Comparison of ENCODE assay signal across 8 mouse cellular contexts in the genomic region with DNA sequence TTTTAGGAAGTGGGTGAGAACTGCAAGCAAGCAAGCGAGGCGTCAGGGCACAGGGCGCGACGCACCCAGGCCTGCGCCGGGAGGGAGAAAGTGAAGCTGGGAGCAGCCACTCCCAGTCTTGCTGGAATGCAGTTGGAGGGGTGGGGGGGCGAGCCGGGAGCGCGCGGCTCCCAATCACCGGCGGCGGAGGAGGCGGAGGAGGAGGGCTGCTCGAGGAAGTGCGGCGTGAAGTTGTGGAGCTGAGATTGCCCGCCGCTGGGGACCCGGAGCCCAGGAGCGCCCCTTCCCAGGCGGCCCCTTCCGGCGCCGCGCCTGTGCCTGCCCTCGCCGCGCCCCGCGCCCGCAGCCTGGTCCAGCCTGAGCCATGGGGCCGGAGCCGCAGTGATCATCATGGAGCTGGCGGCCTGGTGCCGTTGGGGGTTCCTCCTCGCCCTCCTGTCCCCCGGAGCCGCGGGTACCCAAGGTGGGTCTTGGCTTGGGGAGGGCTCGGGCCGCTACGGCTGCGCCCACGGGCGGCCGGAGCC. TPM values are rescaled to one million over a fixed set of nuclear protein-coding genes. Genes with fewer than 3 reads are reported as not detected.
A peak's percentile ranks its signal among the peaks of the same experiment; 100 is the strongest.
DNase-seq lines count a peak whose midpoint lies in the region; ATAC-seq lines count a peak whose summit lies in the region.

A gene (plus strand): TSS at position 198 of the 524 bp plus-strand sequence.

- H3K9ac ChIP-seq in forebrain, embryonic 11.5 days (ENCODE audit: low read length) = peak within 1 kb of the TSS; percentile 82
- peak within 1 kb of the TSS; percentile 78 for H3K9ac ChIP-seq in midbrain, embryonic 13.5 days (replicated peaks)

- peaks cover 13% of the 10 kb centered on the region; the same call in 1 of the 2 replicates for H3K27me3 ChIP-seq in forebrain, embryonic 11.5 days (ENCODE audit: control insufficient read depth, insufficient read depth, low read length)
- H3K27me3 ChIP-seq in midbrain, embryonic 13.5 days = peaks cover 48% of the 10 kb centered on the region

- peak within 1 kb of the TSS; percentile 57 for H3K27ac ChIP-seq in forebrain, embryonic 11.5 days (ENCODE audit: low read depth, low read length)
- peak within 1 kb of the TSS; percentile 65 for H3K27ac ChIP-seq in midbrain, embryonic 13.5 days

- H3K36me3 ChIP-seq in forebrain, embryonic 11.5 days (ENCODE audit: control insufficient read depth, insufficient read depth, low read length) = no peaks in the 10 kb centered on the region
- H3K36me3 ChIP-seq in midbrain, embryonic 13.5 days = no peaks in the 10 kb centered on the region

- peak; percentile 56 for DNase-seq in thymus, postnatal 4 days
- DNase-seq in thymus, postnatal 10 days (ENCODE audit: low spot score in 2 of 2) = no peak
- peak; percentile 92 for DNase-seq in forebrain, embryonic 11.5 days (ENCODE audit: low spot score)
- DNase-seq in heart, postnatal 14 days = peak; percentile 76 to 80
- no peak for DNase-seq in large intestine, adult 2 months (ENCODE audit: low read depth, low spot score)
- peak; percentile 38 for DNase-seq in urinary bladder, postnatal 10 days (ENCODE audit: low spot score)
- no peak for DNase-seq in layer of hippocampus, adult 11-12 months (ENCODE audit: low spot score)

- H3K9me3 ChIP-seq in forebrain, embryonic 11.5 days (ENCODE audit: control insufficient read depth, low read length) = no peaks in the 10 kb centered on the region
- no peaks in the 10 kb centered on the region for H3K9me3 ChIP-seq in midbrain, embryonic 13.5 days

- ATAC-seq in forebrain, embryonic 11.5 days (replicated peaks; ENCODE audit: low FRiP score) = peak; percentile 55
- ATAC-seq in midbrain, embryonic 13.5 days = peak; percentile 72

- peak within 1 kb of the TSS; percentile 77 for H3K4me3 ChIP-seq in forebrain, embryonic 11.5 days (ENCODE audit: low read depth, low read length)
- H3K4me3 ChIP-seq in midbrain, embryonic 13.5 days (replicated peaks) = peak within 1 kb of the TSS; percentile 66

- peaks cover 9% of the 10 kb centered on the region; the same call in 1 of the 2 replicates for H3K4me1 ChIP-seq in forebrain, embryonic 11.5 days (replicated peaks; ENCODE audit: control insufficient read depth, insufficient read depth, low read length)
- peaks cover 37% of the 10 kb centered on the region for H3K4me1 ChIP-seq in midbrain, embryonic 13.5 days (replicated peaks)

- intact Hi-C loops in heart, postnatal 14 days (cut with DNase I) = loop anchor here (2.0 kb wide), 1 partner anchor 26 kb away; a partner anchor contains a TSS

- under 1% methylated on average over 48 of the region's 49 CpGs for WGBS in forebrain, embryonic 11.5 days
- WGBS in large intestine, adult 2 months = 2% methylated on average over 47 of the region's 49 CpGs
- under 1% methylated on average over 31 of the region's 49 CpGs for WGBS in midbrain, embryonic 13.5 days

- H3K4me2 ChIP-seq in forebrain, embryonic 11.5 days (ENCODE audit: low read depth, low read length, severe bottlenecking) = peak within 1 kb of the TSS; percentile 98
- peak within 1 kb of the TSS; percentile 98 for H3K4me2 ChIP-seq in midbrain, embryonic 13.5 days (replicated peaks)

RNA-seq across cellular contexts. Expression of the gene that starts here (rescaled TPM):
- 19.7 and 23.2 TPM in 2 replicates for polyA plus RNA-seq in forebrain, embryonic 11.5 days (2014; fragmentation: Nextera tagmentation; extraction: Ambion mirVana)
- total RNA-seq in heart, postnatal 14 days (2021) = 10 to 100 TPM; 11.3 TPM
- polyA plus RNA-seq in large intestine, adult 2 months (2012; rRNA removed) = 62.1 and 92.7 TPM in 2 replicates
- polyA plus RNA-seq in midbrain, embryonic 13.5 days (2015; fragmentation: Nextera tagmentation; extraction: Ambion mirVana) = 7.1 and 7.6 TPM in 2 replicates

Comparison
In these comparisons a context has a peak if more than half of its experiments do, and no peak if none do; other contexts are left out.
1. DNase-seq: peak in thymus, postnatal 4 days (single experiment), forebrain, embryonic 11.5 days (single experiment), heart, postnatal 14 days (2 of 2) and urinary bladder, postnatal 10 days (single experiment); none in thymus, postnatal 10 days (0 of 2), large intestine, adult 2 months (single experiment) and layer of hippocampus, adult 11-12 months (single experiment).